Mouse (Mus musculus) gastrocnemius, adult 8-10 months (tissue): ENCODE data around the gene Pnma5. TPM values are rescaled to one million over a fixed set of nuclear protein-coding genes. Genes with fewer than 3 reads are reported as not detected.

Experiments used
- DNase-seq, 2 experiments: peaks; one replicate each; pipeline ENCODE4 v3.0.0; 2022; ENCODE audit warnings: low spot score in 2 of 2
- microRNA-seq: library from miRNA; unstranded; fragments of <30 nt; microRNA quantifications from one replicate; pipeline ENCODE4 v1.2.0, GENCODE M21; 2022
- total RNA-seq, 4 experiments: library from RNA; stranded (reverse); gene quantifications; 2 replicates each; pipeline ENCODE4 v1.2.4; 2022

Pnma5 gene
- total RNA-seq, 4 experiments from 2014 or later, result 0.21 TPM; not detected in 3

GRCm38 (mm10) chrX:72986841-72987519 lies 49.9 kb downstream of the Pnma5 start, which contains the start of gene Zfp185:
Zfp185 (plus strand) TSS chrX:72987339.
- peak; percentile 5 to 29 for DNase-seq

GRCm38 (mm10) chrX:72985607-72986006 lies 51.3 kb downstream of the Pnma5 start:
- DNase-seq, result no peak

Small RNA genes within 50 kb of the gene (microRNA-seq; reads per million reads assigned to microRNA genes)
- not detected for gene Mir2137

Other genes starting within 250 kb of the Pnma5 start
- not detected for gene Gabrq, start 211.9 kb downstream of the Pnma5 start, total RNA-seq
- 10 to 100 TPM; 26.8 to 31.3 (median 28.9) TPM for gene Cetn2, start 118.7 kb downstream of the Pnma5 start, total RNA-seq
- gene Nsdhl, start 118.5 kb downstream of the Pnma5 start, total RNA-seq, result 1 to 10 TPM; 3.6 to 4.1 (median 3.9) TPM
- under 1 TPM; 0.12 to 0.64 (median 0.58) TPM for gene Zfp185, start 49.8 kb downstream of the Pnma5 start, total RNA-seq
- gene Pnma3, start 27.7 kb upstream of the Pnma5 start, total RNA-seq, result not detected
- gene Xlr4a, start 45.4 kb upstream of the Pnma5 start, total RNA-seq, result under 1 TPM in 1 of 4 experiments, not detected in 3; 0.58 TPM
- gene Xlr3a, start 60.0 kb upstream of the Pnma5 start, total RNA-seq, result 1 to 10 TPM in 3 of 4 experiments, not detected in 1; 1.1 to 2.1 (median 1.4) TPM
- gene Gm14685, start 79.9 kb upstream of the Pnma5 start, total RNA-seq, result not detected
- gene Xlr5b, start 111.7 kb upstream of the Pnma5 start, total RNA-seq, result not detected
- gene DXBay18, start 112.3 kb upstream of the Pnma5 start, total RNA-seq, result not detected
- gene Spin2d, start 139.9 kb upstream of the Pnma5 start, total RNA-seq, result not detected
- 1 to 10 TPM in 2 of 4 experiments, under 1 TPM in 1, not detected in 1; 0.41 to 5.5 (median 4.3) TPM for gene Xlr3b, start 155.1 kb upstream of the Pnma5 start, total RNA-seq
- gene Xlr4b, start 177.2 kb upstream of the Pnma5 start, total RNA-seq, result under 1 TPM in 2 of 4 experiments, not detected in 2; 0.41 to 0.43 TPM
- 1 to 10 TPM; 5.1 to 7.8 (median 6.6) TPM for gene F8a, start 191.2 kb upstream of the Pnma5 start, total RNA-seq
- gene Xlr4c, start 206.0 kb upstream of the Pnma5 start, total RNA-seq, result not detected
- gene Xlr3c, start 228.3 kb upstream of the Pnma5 start, total RNA-seq, result not detected